Mouse (Mus musculus) ES-E14 (cell line): ENCODE measurements at regions not wholly inside any gene's neighbourhood (a gene's known extent, or its start where the extent isn't known, plus 50 kb on each side); places are given as distances from the start of the nearest gene placed in this dataset.

Source experiments
- CHD2 ChIP-seq: IDR thresholded peaks from 2 replicates; pipeline ENCODE4 v1.6.1; 2014; ENCODE audit warnings: mild to moderate bottlenecking, low read depth, low read length, inconsistent platforms
- HCFC1 ChIP-seq: IDR thresholded peaks from 2 replicates; pipeline ENCODE4 v1.6.1; 2012; ENCODE audit warnings: low read length, inconsistent platforms, borderline replicate concordance; ENCODE audit not compliant: insufficient read depth
- MAFK ChIP-seq: IDR thresholded peaks from 2 replicates; pipeline ENCODE4 v1.6.1; 2014; ENCODE audit warnings: mild to moderate bottlenecking, low read depth, low read length, inconsistent platforms; ENCODE audit not compliant: insufficient read depth
- ZC3H11A ChIP-seq: IDR thresholded peaks from 2 replicates; pipeline ENCODE4 v1.6.1; 2012; ENCODE audit warnings: low read depth, mild to moderate bottlenecking, inconsistent platforms, low read length, borderline replicate concordance

DNA sequence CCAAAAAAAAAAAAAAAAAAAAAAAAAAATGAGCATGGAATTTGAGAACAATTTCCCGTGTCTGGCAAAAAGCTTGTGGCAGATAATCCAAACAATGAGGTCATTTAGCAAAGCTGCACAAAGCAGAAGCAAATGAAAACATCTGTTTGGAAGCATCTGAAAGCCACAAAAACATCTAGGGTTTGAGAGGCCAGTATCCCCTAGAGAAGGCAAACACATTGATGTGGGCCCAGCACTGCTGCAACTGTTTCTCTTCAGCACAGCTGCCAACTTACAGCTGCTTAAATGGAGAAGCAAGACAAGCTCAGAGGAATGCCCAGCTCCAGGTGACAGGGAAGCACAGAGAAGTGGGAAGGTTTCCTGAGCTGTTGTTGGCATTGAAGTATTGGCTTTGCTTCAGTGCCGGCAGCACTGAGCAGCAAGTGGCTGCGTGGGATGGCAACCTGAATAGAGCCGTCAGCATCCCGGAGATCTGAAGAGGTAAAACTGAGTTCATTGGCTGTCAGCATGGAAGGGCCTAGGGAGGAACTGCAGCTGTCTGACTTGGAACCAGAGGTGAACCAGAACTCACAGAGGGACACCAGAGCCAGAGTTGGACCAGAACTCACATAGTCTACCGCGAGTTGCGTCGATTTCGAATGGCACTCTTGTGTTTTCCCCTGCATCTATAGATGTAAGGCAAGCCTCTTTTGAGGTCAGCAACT lies 193.8 kb upstream of the Gm17728 start:
- TF ChIP-seq MAFK (no peak), CHD2 (no peak), HCFC1 (no peak), ZC3H11A (no peak)
